Mouse (Mus musculus) erythroblast, embryonic 14.5 days (primary cell): ENCODE results near the gene Mettl3. TPM values are rescaled to one million over a fixed set of nuclear protein-coding genes. Genes with fewer than 3 reads are reported as not detected.
A peak's percentile ranks its signal among the peaks of the same experiment; 100 is the strongest.

Source experiments
- H3K27me3 ChIP-seq: 2 replicates; pipeline ENCODE4 v1.6.1; 2012; ENCODE audit warnings: inconsistent platforms; ENCODE audit not compliant: control insufficient read depth
- H3K36me3 ChIP-seq: 2 replicates; pipeline ENCODE4 v1.6.1; 2012; ENCODE audit warnings: mild to moderate bottlenecking, inconsistent platforms; ENCODE audit not compliant: control insufficient read depth
- H3K4me1 ChIP-seq: 2 replicates; pipeline ENCODE4 v1.6.1; 2012; ENCODE audit warnings: inconsistent platforms; ENCODE audit not compliant: control insufficient read depth
- H3K4me3 ChIP-seq: replicated peaks from 2 replicates; pipeline ENCODE3; 2012; ENCODE audit warnings: moderate library complexity, mild to moderate bottlenecking, inconsistent platforms
- H3K9me3 ChIP-seq: 2 replicates; pipeline ENCODE4 v1.6.1; 2012; ENCODE audit warnings: low read length, inconsistent platforms, mixed read lengths; ENCODE audit not compliant: control insufficient read depth
- GATA1 ChIP-seq: IDR thresholded peaks from 2 replicates; pipeline ENCODE4 v1.6.1; 2012; ENCODE audit warnings: low read length, inconsistent platforms, mixed read lengths
- TAL1 ChIP-seq: IDR thresholded peaks from 3 replicates; pipeline ENCODE4 v1.6.1; 2012; ENCODE audit warnings: low read length, inconsistent platforms, mixed read lengths
- polyA plus RNA-seq: library from polyadenylated mRNA; stranded (reverse); fragments of >175 nt; gene quantifications from 2 replicates; pipeline ENCODE4 v1.2.3, GENCODE M21; 2012

Gene Mettl3
- polyA plus RNA-seq: 0.41 and 1.2 TPM in 2 replicates

DNA sequence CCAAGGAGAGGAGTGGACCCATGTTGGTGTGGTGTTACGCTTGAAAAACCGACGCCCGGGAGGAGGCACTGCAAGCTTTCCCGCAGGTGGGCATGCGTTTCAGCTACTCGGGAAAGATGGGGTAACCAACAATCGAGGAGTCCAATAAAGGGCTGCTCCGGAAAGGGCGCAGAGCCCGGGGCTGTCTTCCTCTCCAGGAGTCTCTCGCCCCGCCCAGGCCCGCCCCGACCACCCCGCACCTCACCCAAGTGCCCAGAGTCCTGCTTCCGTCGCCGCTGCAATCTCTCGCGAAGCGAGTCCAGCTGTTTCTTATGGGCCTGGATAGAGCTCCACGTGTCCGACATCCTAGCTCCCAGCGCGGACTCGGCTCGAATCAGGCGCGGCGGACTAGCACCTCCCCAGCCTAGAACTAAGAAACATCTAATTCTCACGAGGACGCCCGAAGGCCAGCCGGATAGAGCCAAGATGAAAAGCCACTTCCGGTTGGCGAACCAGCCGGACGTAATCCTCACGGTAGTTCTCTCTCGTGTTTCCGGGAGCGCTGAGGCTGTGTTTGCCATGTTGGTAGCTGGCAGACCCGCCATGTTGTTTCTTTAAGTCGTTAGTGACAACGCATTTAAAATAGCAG, at the start of gene Mettl3:
Gene Mettl3 (minus strand): TSS at position 485 of the 628 bp plus-strand sequence.
- TF ChIP-seq GATA1 (no peak), TAL1 (no peak)
- peak within 1 kb of the TSS; percentile 89 for H3K4me3 ChIP-seq
- no peaks in the 10 kb centered on the region for H3K9me3 ChIP-seq
- no peaks in the 10 kb centered on the region for H3K27me3 ChIP-seq
- peaks cover 8% of the 10 kb centered on the region for H3K36me3 ChIP-seq
- H3K4me1 ChIP-seq: peaks cover 29% of the 10 kb centered on the region

DNA sequence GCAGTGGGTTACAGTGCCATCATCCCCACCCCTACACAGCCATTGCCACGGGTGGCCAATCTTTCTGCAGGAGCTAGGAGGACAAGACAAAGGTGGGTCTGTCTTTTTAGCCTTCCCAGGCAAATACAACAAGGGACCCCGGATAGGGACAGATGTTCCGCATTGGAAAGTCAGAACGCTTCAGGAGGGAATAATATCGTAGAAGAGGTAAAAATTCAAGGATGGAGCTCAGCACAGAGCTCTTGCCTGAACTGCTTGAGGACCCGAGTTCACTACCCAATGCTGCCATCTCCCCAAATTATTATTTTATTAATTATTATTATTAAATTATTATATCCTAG, 34.6 kb upstream of the Mettl3 start:
- TF ChIP-seq TAL1 (no peak), GATA1 (no peak)

DNA sequence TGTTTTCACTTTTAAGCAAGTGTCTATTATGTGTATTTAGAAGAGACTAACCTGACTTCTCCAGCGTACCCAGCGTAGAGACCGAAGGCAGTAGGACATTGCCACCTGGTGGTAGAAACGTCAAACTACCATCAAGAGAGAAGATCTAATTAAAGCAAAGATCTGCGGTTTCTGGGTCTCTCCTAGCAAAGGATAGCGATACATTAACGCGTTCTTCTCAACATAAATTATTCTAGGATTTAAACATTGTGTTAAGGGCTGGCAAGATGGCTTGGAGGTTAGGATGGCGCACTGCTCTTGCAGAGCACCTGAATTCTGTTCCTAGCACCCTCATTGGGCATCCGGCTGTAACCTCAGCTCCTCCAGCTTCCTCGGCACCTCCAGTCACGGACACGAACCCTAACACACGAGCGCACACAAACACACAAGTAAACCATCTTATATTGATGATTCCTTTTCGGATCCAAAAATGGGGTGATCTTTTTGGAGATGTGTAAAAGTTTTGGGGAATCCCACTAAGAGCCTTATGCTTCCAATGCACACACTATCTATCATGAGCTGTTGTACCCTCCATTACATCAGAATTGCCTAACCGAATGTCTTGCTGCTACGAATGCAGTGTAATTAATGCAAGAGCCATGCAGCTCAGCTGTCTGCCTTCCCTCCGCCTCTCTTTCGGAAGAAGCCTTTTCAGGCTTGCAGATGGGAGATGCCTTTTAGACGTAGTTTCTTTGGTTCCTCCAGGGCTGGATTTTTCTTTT, 34.0 kb upstream of the Mettl3 start:
- Histone ChIP-seq H3K36me3 (no peaks in the 10 kb centered on the region), H3K27me3 (peaks cover 13% of the 10 kb centered on the region), H3K4me1 (peaks cover 7% of the 10 kb centered on the region), H3K4me3 (no peak overlapping the region), H3K9me3 (no peaks in the 10 kb centered on the region)
- TF ChIP-seq GATA1 (no peak), TAL1 (no peak)

More for the DNA sequence above, 34.6 kb upstream of the Mettl3 start:
- Histone ChIP-seq H3K4me3 (no peak overlapping the region), H3K27me3 (peaks cover 9% of the 10 kb centered on the region), H3K9me3 (no peaks in the 10 kb centered on the region), H3K4me1 (peaks cover 7% of the 10 kb centered on the region), H3K36me3 (no peaks in the 10 kb centered on the region)

DNA sequence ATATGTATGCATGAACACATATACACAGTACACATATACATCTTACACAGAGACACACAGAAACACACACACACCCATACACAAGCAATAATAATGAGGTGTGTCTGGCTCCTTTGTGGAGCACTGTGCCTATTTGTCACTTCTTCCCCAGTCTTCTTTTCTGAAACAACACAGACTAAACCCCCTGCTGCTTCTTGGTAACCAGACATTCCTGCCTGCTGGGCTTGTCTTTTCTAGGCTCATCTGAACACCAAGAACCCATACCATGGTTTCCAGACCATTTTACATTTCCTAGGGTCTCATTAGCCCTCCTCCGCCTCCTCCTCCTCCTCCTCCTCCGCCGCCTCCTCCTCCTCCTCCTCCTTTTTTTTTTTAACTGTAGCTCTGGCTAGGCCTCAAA, 27.2 kb upstream of the Mettl3 start:
- Histone ChIP-seq H3K27me3 (peaks cover 63% of the 10 kb centered on the region), H3K9me3 (no peaks in the 10 kb centered on the region; the same call in 1 of the 2 replicates), H3K36me3 (no peaks in the 10 kb centered on the region), H3K4me3 (no peak overlapping the region), H3K4me1 (no peaks in the 10 kb centered on the region)
- no peak for TF ChIP-seq TAL1
- no peak for TF ChIP-seq GATA1

DNA sequence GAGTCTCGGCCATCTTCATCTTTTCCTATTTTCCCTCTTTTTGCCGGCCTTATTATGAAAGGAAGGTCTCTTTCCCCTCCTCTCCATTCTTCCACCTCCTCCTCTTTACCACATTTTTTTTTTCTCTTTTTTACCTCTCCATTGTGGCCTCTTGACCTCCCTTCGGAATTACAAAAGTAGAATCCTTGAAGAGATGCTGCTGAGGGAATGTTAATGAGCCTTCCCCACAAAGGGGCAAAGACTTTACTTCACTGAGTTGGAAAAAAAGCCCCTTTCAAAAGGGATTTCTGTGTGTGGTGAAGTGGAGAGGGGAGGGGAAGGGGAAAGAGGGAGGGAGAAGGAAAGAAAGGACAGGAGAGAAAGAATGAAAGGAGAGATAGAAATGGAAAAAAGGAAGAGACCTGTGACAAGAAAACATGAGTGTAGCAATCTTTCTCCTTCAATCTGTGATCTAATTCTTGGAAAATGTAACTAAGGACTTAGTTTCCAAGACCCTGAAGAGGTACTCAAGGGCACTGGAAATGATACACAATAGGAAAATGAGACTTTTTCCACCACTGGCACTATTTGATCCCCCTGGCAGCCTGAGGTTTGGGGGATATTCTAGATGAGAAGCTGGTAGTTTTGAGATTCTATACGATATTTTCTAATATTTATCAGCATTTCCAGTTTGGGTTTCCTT, 26.3 kb upstream of the Mettl3 start:
- Histone ChIP-seq H3K27me3 (peaks cover 73% of the 10 kb centered on the region), H3K4me3 (no peak overlapping the region), H3K36me3 (no peaks in the 10 kb centered on the region), H3K9me3 (no peaks in the 10 kb centered on the region; the same call in 1 of the 2 replicates), H3K4me1 (no peaks in the 10 kb centered on the region)
- TF ChIP-seq TAL1: no peak
- no peak for TF ChIP-seq GATA1

DNA sequence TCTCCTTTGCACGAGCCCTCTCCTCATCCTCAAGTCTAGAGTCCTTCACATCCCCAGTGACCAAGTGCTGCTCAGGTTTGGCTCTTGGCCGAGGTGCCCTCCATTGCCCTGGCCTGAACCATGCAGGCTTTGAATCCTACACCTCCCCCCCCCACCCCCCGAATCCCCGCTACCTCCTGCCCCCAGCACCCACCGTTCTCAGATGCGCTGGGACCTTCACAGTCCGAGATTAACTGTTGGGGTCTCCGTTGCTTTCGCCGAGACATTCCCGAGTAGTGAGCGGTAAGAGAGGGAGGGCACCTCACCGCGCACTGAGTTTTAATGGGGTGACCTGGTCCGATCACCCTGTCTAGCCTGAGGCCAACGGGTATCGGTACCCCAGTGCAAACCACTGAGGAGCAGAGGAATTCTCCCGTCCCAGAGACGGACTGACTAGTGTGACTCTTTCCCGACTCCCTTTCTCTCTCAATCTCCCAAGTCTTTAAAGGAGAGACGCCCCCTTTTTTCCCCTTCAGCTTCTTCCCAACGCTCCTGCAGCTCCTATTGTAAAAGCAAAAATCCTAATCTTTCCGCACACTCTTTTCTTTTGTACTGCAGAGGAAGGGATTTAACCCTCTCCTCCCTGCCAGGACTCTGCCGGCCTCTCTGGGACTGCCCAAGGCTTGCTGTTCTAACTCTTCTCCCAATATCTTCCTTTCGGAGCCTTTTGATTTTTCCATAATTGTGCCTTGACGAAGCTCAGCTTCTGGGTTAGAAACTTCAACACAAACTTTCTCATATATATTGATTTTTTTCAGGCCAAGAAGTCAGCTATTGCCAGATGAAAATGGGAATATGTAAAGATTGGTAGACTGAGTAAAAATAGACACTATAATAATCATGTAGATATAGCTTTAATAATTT, 23.2 kb upstream of the Mettl3 start, which contains the start of gene Sall2:
Gene Sall2 (minus strand): TSS at position 853 of the 903 bp plus-strand sequence.
- Histone ChIP-seq H3K27me3 (peaks cover 87% of the 10 kb centered on the region), H3K4me3 (no peak within 1 kb of the TSS), H3K4me1 (no peaks in the 10 kb centered on the region), H3K9me3 (no peaks in the 10 kb centered on the region; the same call in 1 of the 2 replicates), H3K36me3 (no peaks in the 10 kb centered on the region)
- TF ChIP-seq GATA1: no peak
- no peak for TF ChIP-seq TAL1

DNA sequence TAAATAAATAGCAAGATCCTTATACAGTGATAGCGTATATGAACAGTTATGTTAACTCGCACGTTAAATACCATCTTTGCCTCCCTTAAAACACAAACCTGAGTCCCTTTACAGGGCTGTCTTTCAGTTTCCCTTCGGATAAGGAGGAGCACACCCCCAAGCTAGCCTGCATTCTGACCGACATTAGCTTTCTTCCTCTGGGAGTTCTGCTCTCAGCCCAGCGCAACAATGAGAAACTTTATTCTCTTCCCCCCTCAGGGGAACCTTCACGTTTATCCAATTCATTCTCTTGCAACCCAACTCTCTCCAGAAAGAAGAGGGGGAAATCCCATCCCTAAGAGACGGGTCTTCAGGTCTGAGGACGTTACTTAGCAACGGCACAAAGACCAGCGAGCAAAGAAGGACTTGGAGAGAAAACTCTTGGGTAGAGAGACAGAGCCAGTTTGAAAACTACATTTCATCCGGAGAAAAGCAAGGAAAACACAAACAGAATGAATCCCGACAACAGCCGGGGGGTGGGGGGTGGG, 22.5 kb upstream of the Mettl3 start:
- Histone ChIP-seq H3K36me3 (no peaks in the 10 kb centered on the region), H3K27me3 (peaks cover 89% of the 10 kb centered on the region), H3K4me3 (no peak overlapping the region), H3K4me1 (no peaks in the 10 kb centered on the region), H3K9me3 (no peaks in the 10 kb centered on the region; the same call in 1 of the 2 replicates)
- TF ChIP-seq GATA1 (no peak), TAL1 (no peak)

DNA sequence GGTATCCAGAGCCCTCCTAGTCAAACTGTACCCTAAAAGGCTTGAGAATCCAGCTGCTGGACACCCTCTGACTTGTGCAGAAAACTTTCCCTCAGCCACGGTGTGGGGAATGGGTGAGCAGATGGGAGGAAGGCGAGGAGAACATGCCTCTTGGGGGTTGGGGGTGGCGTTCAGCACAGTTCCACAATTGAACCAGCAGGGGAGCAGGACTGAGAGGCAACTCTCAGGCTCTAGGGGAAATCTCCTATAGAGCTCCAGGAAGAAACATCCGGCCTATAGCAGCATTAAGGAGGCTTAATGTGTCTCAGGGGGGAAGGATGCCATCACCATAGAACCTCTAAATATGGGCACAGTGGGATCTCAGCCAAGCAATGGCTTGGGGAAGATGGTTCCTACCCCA, 21.0 kb upstream of the Mettl3 start:
- TF ChIP-seq GATA1: no peak
- no peak for TF ChIP-seq TAL1
- H3K4me1 ChIP-seq: no peaks in the 10 kb centered on the region
- H3K27me3 ChIP-seq: peaks cover 76% of the 10 kb centered on the region
- H3K36me3 ChIP-seq: no peaks in the 10 kb centered on the region
- no peak overlapping the region for H3K4me3 ChIP-seq
- no peaks in the 10 kb centered on the region; the same call in 1 of the 2 replicates for H3K9me3 ChIP-seq
